Mouse (Mus musculus) CH12F3 (cell line): ENCODE results near the gene Gm3286.
"Not testable (repeated sequence)": the region's sequence is repeated elsewhere in the genome, so short reads cannot be mapped to it uniquely, and the experiment has no call there.

Source experiments
- in situ Hi-C: fragments of 300-500 bp; cut with MboI; formaldehyde crosslinking; loops from 2 replicates; pipeline ENCODE4 v1.14.3; 2020; ENCODE audit warnings: low sequenced_read_pairs

Gm3286 gene

GRCm38 (mm10) chr5:95510458-95510857 lies at the start of gene Gm3286:
Gene Gm3286 (plus strand): TSS chr5:95510758.
- in situ Hi-C loops, result not testable (repeated sequence)
